Mouse (Mus musculus): Measurements from ENCODE around the gene Spg7. TPM values are rescaled to one million over a fixed set of nuclear protein-coding genes. Genes with fewer than 3 reads are reported as not detected.
"Not testable (repeated sequence)": the region's sequence is repeated elsewhere in the genome, so short reads cannot be mapped to it uniquely, and the experiment has no call there.

Spg7 gene
- 10 to 100 TPM; 61.0 to 63.2 TPM for total RNA-seq (2021)
- long read RNA-seq, experiment 1, transcript Spg7-209 (17 exons, 2,896 nt): major isoform, 88 of 126 reads
- long read RNA-seq, experiment 1, partial matches to known transcripts: 7 of 126 reads
- long read RNA-seq, experiment 1, other reads (novel, unspliced or antisense): 31 of 126 reads
- long read RNA-seq, experiment 2, transcript Spg7-209 (17 exons, 2,896 nt): major isoform, 78 of 125 reads
- long read RNA-seq, experiment 2, partial matches to known transcripts: 7 of 125 reads
- long read RNA-seq, experiment 2, other reads (novel, unspliced or antisense): 40 of 125 reads

DNA sequence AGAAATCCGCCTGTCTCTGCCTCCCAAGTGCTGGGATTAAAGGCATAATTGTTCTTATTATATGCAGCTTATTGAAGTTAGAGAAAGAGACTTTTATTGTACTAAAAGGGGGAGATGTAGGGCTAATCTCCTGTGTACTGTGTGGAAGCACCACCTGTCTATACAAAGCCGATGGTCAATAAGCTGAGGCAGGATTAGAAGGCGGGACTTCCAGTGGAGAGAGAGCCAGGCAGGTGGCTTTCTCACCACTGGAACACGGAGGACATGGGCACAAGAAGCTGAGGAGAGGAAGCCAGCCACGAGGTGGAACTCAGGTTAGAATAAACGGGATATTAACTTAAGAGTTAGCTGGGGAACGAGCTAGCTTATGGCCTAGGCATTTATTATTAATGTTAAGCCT is at the start of gene Spg7:
Gene Spg7 (plus strand): TSS at position 222 of the 400 bp plus-strand sequence.
- no peak for DNase-seq (ENCODE audit: low spot score in 2 of 2)

DNA sequence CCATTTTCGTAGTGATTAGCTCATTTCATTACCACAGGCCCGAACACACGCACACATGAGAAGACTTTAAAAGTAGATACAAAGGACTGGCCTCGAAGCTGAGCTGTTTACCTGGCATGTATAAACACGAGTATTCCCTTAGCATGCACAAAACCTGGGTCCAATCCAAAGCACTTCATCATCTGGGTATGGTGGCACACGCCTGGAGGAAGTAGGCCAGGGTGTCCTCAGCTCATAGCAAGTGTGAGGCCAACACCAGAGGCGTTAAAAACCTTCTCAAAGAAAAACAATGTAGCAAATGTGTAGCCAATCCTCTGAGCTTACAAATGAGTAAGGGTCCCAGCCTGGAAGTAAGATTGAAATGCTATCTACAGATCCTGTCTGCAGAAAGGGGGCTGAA is 48.3 kb upstream of the Spg7 start:
- DNase-seq (ENCODE audit: low spot score in 2 of 2): no peak

DNA sequence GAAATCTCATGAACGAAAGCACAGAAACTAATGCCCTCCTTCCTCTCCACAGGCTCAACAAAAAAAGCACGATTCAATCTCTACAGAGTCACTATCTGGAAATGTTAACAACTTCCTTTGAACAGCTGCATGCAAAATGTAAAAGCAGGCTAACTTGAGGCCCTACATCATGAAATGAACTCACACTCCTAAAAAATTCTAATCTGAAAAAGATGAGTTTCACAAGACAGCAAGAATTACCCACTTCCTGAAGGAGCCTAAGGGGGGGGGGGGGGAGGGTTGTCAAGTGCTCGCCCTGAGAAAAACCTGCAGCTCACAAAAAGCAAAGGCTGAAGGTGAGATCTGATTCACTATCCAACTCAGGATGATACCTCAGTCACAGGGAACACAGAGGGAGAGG is 47.7 kb upstream of the Spg7 start:
- DNase-seq (ENCODE audit: low spot score in 2 of 2): no peak

DNA sequence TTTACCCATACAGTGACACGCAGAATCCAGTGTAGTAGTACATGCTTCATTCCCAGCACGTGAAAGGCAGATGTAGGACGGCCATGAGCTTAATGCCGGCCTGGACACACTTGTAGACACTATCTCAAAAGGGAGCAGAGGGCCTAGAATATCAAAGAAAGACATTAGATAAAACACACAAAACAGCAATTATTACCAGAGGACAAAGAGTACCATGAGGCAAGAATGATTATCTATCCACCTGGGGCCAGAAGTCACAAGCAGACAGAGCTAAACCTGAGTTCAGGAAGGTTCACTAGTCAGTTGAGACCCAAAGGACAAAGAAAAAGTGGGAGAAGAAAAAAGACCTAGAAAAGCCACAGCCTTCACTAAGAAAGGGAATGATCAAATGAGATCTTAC is 45.6 kb upstream of the Spg7 start:
- DNase-seq (ENCODE audit: low spot score in 2 of 2): no peak

DNA sequence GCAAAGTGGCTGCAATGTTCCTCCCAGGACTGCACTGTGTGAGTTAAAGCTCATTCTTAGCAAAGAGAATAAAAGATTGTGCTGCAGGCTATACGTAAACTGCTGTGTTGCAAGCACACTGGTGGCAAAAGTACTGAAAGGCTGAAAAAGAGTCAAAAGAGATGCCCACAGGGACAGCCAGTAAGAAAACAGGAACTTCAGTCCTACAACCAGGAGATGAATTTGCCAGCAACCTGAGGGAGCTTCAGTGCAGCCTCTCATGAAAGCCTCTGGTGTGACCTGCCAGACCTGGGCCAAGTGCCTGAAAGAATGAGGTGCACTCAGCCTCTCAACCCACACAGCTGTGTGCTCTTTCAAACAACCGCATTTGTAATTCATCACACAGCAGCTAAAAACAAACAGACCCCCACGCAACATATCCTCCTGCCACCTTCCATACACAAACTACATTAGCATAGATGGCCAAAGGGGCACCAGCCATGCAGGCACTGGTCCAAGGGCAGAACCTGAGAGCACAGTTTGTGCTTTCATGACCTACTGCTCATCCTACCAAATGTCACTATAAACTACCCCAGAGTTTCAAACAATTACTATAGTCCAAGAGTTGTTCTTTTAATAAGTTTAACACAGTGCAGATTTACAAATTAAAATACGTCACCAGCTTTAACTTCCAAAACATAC is 44.1 kb upstream of the Spg7 start:
- no peak for DNase-seq (ENCODE audit: low spot score in 2 of 2)

DNA sequence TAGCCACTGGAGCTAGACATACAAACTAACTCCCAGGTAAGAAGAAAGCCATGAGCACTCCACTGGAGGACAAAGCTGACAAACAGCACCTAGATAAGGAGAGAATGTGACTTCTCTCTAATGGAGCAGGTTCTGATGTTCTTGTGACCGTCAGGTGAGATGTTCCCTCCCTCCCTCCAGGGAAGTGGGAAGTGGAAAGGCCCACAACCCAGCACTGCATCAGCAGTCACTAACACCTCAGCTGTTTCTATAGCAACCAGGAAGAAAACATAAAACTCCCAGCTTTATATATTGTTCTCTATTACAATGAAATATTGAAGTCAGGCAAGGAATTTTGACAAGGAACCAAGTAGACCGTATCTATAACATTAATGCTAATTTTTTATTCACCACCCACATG is 42.7 kb upstream of the Spg7 start:
- DNase-seq (ENCODE audit: low spot score in 2 of 2): no peak

DNA sequence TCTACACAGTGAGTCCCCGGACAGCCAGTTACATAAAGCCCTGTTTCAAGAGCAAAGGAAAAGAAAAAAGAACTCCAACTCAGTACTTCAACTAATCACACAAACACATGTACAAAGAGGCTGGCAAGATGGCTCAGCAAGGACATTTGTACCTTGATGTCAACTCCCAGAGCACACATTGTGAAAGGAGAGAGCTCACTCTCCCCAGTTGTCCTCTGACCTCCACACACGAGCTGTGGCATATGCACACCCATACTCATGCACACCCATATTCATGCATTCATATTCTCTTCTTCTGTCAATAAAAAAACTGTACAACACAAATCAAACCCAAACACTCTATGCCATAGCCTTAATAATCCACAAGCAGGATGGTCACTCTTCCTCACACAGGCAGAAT is 41.9 kb upstream of the Spg7 start:
- no peak for DNase-seq (ENCODE audit: low spot score in 2 of 2)

DNA sequence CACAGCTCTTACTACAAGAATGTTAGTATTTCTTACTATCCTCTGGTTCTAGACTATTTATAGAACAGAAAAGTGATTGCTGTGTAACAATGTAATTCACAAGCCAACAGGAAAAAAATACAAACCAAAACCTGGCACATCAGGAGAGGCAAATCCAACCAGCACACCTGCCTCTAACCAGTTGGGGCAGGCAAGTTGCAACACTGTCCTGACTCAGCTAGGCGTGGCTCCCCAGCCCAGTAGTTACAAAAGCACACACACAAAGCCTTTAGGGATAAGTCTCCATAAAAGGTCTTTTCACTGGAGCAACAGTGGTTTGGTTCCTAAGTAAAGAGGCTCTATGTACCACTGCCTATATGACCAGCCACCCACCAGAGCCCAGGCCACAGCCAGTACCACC is 41.5 kb upstream of the Spg7 start:
- DNase-seq (ENCODE audit: low spot score in 2 of 2): no peak

DNA sequence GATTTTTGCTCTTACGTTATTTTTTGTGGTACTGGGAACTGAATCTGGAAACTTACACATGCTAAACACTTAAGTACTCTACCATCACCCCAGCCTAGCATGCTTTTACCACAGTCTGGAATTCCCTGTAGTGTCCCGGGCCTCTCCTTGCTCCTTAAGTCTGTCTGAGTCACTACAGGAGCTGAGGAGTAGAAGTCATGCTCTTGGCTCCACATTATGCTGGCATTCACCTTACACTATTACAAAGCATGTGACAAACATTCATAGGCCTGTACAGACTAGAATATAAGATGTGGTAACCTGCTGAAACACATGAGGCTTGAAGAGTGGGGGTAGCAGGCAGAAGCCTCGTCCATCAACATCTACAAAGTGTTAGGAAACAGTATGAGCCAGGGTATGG is 40.0 kb upstream of the Spg7 start:
- no peak for DNase-seq (ENCODE audit: low spot score in 2 of 2)

DNA sequence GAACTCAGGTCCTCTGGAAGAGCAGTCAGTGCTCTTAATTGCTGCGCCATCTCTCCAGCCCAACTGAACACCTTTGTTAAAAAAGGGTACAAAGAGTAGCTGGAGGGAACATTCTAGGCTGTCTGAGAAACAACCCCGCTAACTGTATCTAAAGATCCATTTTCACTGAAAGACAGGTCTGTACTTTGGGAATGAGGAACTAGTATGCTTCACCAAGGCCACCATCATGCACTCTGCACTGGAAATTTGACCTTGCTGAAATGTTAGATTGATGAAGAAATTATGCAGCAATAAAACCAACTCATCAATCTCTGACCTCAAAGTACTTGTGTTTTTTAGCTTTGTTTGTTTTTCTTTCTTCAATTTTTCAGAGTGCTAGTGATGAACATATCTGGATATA is 38.5 kb upstream of the Spg7 start:
- DNase-seq (ENCODE audit: low spot score in 2 of 2): no peak

DNA sequence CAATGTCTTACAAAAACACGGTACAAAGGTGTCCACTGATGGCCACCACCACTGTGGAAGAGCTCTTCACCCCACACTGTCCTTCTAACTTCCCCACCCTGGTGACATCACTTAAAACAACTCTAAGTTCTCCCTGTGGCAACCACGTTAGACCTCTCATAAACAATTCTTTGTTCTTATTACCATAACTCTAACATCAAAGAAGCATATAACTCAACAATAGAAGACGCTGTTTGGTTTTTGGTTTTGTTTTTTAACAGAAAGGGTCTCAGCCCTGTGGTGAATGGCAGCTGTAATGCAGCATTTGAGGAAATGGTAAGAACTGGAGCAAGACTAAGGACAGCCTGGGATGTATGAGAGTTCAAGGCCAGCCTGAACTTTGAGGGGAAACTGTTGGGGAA is 36.8 kb upstream of the Spg7 start:
- DNase-seq (ENCODE audit: low spot score in 2 of 2): no peak

DNA sequence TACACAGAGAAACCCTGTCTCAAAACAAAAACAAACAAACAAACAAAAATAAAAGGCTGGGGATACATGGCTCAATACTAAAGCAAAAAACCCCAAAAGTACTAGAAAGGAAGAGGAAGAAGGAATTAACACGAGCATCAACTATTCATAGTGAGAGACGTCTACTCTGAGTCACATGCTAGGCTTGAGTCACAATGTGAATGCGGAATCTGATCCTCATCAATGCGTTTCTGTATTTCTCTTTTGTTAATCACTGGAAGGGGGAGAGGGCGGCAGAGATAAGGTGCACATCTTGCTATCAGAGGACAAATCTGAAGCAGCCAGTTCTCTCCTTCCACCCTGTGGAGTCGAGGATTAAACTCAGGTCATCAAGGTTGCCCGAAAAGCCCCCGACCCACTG is 35.0 kb upstream of the Spg7 start:
- DNase-seq (ENCODE audit: low spot score in 2 of 2): no peak

DNA sequence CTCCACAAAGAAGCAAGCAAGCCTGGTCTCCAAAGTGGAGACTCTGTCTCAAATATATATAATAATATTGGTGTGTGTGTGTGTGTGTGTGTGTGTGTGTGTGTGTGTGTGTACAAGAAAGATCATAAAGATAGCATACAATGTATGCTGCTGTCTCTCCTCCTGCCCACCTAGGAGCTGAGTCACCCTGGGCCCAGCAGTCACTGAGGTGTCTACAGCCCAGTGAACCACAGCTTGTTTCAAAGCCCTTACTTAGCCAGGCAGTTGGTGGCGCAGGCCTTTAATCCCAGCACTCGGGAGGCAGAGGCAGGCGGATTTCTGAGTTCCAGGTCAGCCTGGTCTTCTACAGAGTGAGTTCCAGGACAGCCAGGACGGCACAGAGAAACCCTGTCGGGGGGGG is 32.7 kb upstream of the Spg7 start:
- not testable (repeated sequence) for DNase-seq (ENCODE audit: low spot score in 2 of 2)

DNA sequence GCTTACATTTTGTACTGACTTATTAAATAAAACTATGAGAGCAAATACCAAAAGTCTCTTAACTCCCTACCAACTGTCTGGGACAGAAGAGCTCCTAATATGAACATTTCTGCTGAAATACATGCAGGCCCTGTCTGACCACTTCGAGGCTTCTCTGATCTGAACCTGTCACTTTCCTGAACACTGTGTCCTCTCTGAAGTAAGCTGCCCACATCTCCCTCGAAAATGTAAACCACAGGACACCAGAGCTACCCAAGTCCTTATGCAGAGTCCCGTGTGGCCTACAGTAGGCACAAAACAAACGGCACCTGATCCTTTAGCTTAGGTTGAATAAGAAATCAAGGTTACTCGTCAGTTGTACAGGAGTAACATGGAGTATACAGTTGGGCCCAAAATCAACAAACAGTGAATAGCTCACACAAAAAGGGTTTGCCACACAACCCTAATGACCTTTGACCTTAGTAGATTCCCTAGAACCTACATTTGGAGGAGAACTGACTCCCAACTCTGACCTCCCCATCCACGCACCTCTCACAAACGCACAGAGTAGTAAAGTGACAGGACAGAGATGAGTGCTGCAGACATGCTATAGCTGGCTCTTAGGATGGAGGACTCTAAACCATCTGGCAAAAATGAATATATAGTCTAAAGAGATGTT is 31.3 kb upstream of the Spg7 start:
- DNase-seq (ENCODE audit: low spot score in 2 of 2): no peak

DNA sequence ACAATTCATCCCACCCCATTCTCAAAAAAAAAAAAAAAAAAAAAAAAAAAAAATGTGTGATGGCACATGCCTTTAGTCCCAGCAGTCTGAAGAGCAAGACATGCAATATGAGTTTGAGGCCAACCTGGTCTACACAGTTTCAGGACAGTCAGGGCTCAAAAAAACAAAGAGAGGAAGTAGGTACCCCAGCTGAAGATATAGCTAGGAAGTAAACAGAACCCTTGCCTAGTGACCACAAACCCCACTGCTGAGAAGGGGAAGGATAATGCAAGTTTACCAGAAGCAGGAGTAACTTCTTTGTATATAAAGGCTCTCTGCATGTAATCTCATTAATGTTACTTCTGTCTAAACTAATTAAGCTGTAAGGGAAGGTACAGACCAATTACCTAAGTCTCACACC is 30.0 kb upstream of the Spg7 start:
- DNase-seq (ENCODE audit: low spot score in 2 of 2): no peak

DNA sequence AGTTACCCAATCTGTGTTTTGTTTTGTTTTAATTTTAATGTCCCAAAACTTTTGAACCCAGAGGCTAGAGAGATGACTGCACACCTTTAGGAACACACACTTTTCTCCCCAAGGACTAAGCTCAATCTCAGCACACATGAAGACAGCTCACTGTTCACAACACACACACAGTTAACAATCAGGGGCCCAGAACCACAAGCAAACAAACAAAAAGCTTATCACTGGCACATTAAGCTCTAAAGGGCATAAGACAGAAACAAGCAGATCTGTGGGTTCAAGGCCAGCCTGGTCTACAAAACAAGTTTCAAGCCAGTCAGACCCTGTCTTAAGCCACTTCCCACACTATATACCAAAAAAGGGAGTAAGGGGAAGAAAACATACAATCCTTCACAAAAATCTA is 29.3 kb upstream of the Spg7 start:
- no peak for DNase-seq (ENCODE audit: low spot score in 2 of 2)

DNA sequence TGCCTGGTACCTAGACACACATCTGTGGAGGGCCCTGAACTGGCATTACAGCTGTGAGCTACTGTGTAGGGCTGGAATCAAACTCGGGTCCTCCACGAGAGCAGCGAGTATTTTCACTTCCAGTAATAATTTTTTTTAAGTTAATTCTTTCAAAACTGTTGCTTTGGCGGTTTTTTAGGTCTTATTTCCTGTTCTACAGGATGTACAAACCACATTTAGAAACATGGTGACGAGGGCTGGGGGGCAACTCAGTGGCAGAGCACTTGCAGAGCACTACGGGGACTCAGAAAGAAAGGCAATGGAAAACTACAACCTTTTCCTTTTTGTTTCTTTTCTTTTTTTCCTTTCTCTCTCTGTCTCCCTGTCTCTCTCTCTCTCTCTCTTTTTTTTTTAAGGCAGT is 28.6 kb upstream of the Spg7 start:
- DNase-seq (ENCODE audit: low spot score in 2 of 2): no peak

DNA sequence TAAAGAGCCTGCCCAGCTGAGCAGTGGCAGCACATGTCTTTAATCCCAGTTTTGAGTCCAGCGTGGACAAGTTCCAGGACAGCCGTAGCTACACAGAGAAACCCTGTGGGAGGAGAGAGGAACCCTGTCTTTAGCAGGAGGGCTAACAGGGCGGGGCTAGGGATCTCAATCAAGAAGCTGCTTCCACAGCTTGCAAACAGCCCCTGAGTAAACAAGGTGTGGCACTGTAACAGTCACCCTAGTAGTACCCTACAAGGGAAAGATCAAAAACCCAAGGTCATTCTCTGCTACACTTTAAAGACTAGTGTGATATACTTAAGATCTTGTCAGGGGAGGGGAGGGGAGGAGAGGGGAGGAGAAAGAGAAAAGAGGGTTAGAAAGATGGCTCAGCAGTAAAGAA is 25.8 kb upstream of the Spg7 start:
- DNase-seq (ENCODE audit: low spot score in 2 of 2): no peak

DNA sequence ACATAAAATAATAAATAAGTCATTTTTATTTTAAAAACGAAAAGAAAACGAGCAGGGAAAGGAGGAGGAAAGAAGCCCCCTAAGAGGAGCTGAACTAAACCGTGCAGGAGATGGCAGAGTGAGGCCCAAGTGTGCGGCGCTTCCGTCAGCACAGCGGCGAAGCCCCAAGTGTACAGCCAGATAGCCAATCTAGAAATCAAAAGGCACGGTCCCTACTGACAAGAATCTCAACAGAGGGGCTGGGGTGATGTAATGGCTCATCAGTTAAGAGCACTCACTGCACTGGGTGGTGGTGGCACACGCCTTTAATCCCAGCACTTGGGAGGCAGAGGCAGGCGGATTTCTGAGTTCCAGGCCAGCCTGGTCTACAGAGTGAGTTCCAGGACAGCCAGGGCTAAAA is 25.3 kb upstream of the Spg7 start:
- no peak for DNase-seq (ENCODE audit: low spot score in 2 of 2)

DNA sequence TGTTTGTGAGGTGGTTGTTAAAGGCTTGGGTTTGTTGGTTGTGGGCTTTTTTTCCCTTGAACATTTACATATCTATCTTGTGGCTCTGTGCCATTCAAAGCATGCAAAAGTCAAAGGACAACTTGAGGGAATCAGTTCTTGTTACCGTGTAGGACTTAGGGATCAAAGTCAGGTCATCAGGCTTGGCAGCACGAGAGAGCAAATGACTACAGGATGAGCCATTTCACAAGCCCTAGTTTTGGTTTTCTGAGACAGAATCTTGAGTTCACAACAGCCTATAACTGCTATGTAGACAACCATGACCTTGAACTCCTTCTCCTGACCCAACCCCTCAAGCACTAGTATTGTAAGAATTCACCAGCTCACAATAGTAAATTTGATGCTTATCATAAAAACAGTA is 24.4 kb upstream of the Spg7 start:
- DNase-seq (ENCODE audit: low spot score in 2 of 2): no peak

DNA sequence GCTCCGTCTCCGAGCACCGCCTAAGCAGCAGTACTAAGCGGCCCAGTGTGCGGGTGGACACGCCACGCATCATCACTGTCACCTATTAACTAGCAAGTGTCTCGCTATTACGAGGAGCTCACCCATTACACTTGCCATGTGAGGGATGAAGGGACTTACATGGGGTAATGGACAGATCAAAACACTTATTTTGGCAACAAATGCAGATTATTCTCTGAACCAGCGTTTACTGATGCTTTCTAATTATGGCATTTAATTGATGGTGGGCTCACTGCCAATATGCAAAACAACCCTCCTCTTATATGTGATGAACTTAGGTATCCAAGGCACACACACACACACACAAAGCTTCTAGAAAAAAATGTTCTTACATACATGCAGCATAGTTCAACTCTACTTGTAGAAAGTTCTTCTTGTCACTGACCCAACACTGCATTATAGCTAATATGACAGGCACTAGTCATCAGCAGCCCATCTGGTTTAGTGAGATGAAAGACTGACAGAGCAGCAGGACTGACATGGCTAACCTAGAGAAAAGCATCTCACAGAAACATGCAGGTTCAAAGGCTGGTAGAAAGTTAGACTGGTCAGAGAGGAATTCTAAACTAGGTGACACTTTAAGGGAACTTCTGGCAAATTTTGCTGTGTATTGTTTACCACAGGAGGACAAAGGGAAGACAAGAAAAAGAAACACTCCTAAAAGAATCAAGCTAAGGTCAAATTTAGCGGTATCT is 23.2 kb upstream of the Spg7 start:
- DNase-seq (ENCODE audit: low spot score in 2 of 2): no peak

DNA sequence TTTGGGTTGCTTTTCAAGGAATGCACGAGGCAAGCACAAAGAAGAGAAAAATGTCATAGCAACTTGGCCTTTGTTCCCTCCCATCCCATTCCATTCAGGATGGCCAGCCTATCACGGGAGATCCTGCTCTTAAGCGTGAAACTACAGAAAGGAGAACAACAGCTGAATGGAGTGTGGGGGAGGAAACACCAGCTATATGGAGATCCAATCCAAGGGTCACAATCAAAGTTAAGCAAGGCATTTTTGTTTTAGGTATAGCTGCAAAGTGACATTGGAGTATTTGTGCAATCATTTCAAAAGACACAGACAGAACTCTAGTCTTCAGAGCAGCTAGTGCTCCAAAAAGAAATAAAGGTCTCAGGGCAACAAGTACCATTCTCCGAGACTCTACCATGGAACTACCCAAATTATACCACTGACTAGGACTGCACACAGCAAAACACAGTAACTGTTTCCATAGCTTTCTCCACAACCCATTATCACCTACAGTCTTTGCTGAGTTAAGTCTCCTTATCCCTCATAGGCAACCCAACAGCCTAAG is 22.6 kb upstream of the Spg7 start:
- no peak for DNase-seq (ENCODE audit: low spot score in 2 of 2)

Data from gastrocnemius, postnatal 4 days (tissue).